Mouse (Mus musculus) lung, adult 2 months (tissue): Measurements from ENCODE around the gene Shf. TPM values are rescaled to one million over a fixed set of nuclear protein-coding genes. Genes with fewer than 3 reads are reported as not detected.
A peak's percentile ranks its signal among the peaks of the same experiment; 100 is the strongest.
"Not testable (repeated sequence)": the region's sequence is repeated elsewhere in the genome, so short reads cannot be mapped to it uniquely, and the experiment has no call there.

Experiments used
- DNase-seq: peaks from one replicate; pipeline ENCODE4 v3.0.0; 2022
- H3K4me1 ChIP-seq: fragments of 200-500 bp; 2 replicates; pipeline ENCODE4 v1.6.1; 2011; ENCODE audit warnings: low read length; ENCODE audit not compliant: control insufficient read depth, insufficient read depth
- H3K4me3 ChIP-seq: fragments of 200-500 bp; replicated peaks from 2 replicates; pipeline ENCODE3; 2011; ENCODE audit warnings: low read depth, mild to moderate bottlenecking, control low read depth, low read length; ENCODE audit errors: extremely low read depth
- CTCF ChIP-seq: fragments of 200-500 bp; IDR thresholded peaks from 2 replicates; pipeline ENCODE4 v1.5.1; 2011; ENCODE audit warnings: mild to moderate bottlenecking, low read length, control low read depth; ENCODE audit not compliant: insufficient read depth
- POLR2A ChIP-seq: fragments of 200-500 bp; IDR thresholded peaks from 2 replicates; pipeline ENCODE4 v1.6.1; 2011; ENCODE audit warnings: low read depth, mild to moderate bottlenecking, control low read depth, low read length, borderline replicate concordance; ENCODE audit errors: extremely low read depth
- WGBS: fragments of 180-500 bp; shearing (Covaris S2); methylation state at CpG from one replicate; pipeline ENCODE4 v1.1.7; 2018; 5-methylcytosine and 5-hydroxymethylcytosine counted together
- polyA plus RNA-seq: library from polyadenylated mRNA; depleted of rRNA; stranded (reverse); fragments of >200 nt; gene quantifications from 2 replicates; pipeline ENCODE4 v1.2.3, GENCODE M21; 2012

The Shf gene
- polyA plus RNA-seq, 1 experiment = 6.4 TPM

GRCm38 (mm10) chr2:122349136-122349785 lies 19.7 kb downstream of the Shf start:
- H3K4me3 ChIP-seq = peak overlapping the region; percentile 51
- 13% methylated on average over 14 of the region's 14 CpGs for WGBS
- no peak for TF ChIP-seq CTCF
- TF ChIP-seq POLR2A = no peak
- peaks cover 4% of the 10 kb centered on the region for H3K4me1 ChIP-seq
- no peak for DNase-seq

GRCm38 (mm10) chr2:122348531-122349131 lies 20.3 kb downstream of the Shf start:
- TF ChIP-seq POLR2A = 0 out of 2 replicates have a peak, but pooled peaks have one; percentile 39
- peak; percentile 19; the same call in 1 of the 2 replicates for TF ChIP-seq CTCF
- WGBS = under 1% methylated on average over 63 of the region's 63 CpGs
- peak; percentile 85 for DNase-seq
- H3K4me3 ChIP-seq = peak overlapping the region; percentile 66
- H3K4me1 ChIP-seq = peaks cover 4% of the 10 kb centered on the region

GRCm38 (mm10) chr2:122347257-122347656 lies 21.7 kb downstream of the Shf start:
- no peak for TF ChIP-seq CTCF
- TF ChIP-seq POLR2A = no peak
- H3K4me3 ChIP-seq = no peak overlapping the region
- WGBS = 92% methylated on average over 3 of the region's 3 CpGs
- H3K4me1 ChIP-seq = peaks cover 4% of the 10 kb centered on the region
- no peak for DNase-seq

- WGBS = 79% methylated on average over 6 of the region's 6 CpGs
- H3K4me3 ChIP-seq, H3K4me1 ChIP-seq, DNase-seq: not testable (repeated sequence)
Observed at GRCm38 (mm10) chr2:122346164-122346563, 22.8 kb downstream of the Shf start.

- Histone ChIP-seq H3K4me1 (peaks cover 4% of the 10 kb centered on the region), H3K4me3 (no peak overlapping the region)
- TF ChIP-seq CTCF = no peak
- TF ChIP-seq POLR2A = no peak
- WGBS = 63% methylated on average over 6 of the region's 6 CpGs
- no peak for DNase-seq
Observed at GRCm38 (mm10) chr2:122345106-122345893, 23.7 kb downstream of the Shf start.

GRCm38 (mm10) chr2:122337291-122337690 lies 31.7 kb downstream of the Shf start:
- TF ChIP-seq CTCF = no peak
- TF ChIP-seq POLR2A = no peak
- 60% methylated on average over 21 of the region's 21 CpGs for WGBS
- DNase-seq = no peak
- no peaks in the 10 kb centered on the region for H3K4me1 ChIP-seq
- H3K4me3 ChIP-seq = no peak overlapping the region

- 35% methylated on average over 3 of the region's 3 CpGs for WGBS
- no peak for TF ChIP-seq CTCF
- TF ChIP-seq POLR2A = no peak
- no peak for DNase-seq
- no peak overlapping the region for H3K4me3 ChIP-seq
- no peaks in the 10 kb centered on the region for H3K4me1 ChIP-seq
Observed at GRCm38 (mm10) chr2:122334170-122334569, 34.8 kb downstream of the Shf start.

GRCm38 (mm10) chr2:122332222-122332621 lies 36.7 kb downstream of the Shf start:
- no peaks in the 10 kb centered on the region for H3K4me1 ChIP-seq
- no peak overlapping the region for H3K4me3 ChIP-seq
- DNase-seq = no peak
- no peak for TF ChIP-seq CTCF
- TF ChIP-seq POLR2A = no peak
- 71% methylated on average over 3 of the region's 3 CpGs for WGBS

- H3K4me1 ChIP-seq, H3K4me3 ChIP-seq, DNase-seq: not testable (repeated sequence)
- 69% methylated on average over 6 of the region's 6 CpGs for WGBS
Observed at GRCm38 (mm10) chr2:122330317-122330716, 38.6 kb downstream of the Shf start.

- Histone ChIP-seq H3K4me3 (no peak overlapping the region), H3K4me1 (no peaks in the 10 kb centered on the region)
- 53% methylated on average over 3 of the region's 3 CpGs for WGBS
- TF ChIP-seq POLR2A (no peak), CTCF (no peak)
- DNase-seq = no peak
Observed at GRCm38 (mm10) chr2:122327986-122328385, 41.0 kb downstream of the Shf start.
